Mouse (Mus musculus): ENCODE results near the gene Wdfy3.

GRCm38 (mm10) chr5:101992969-101993670, 76.6 kb downstream of the Wdfy3 start:
- TF ChIP-seq CTCF (IDR thresholded peaks at IDR 0.05; ENCODE audit: low read depth) (no peak), EP300 (IDR thresholded peaks at IDR 0.05; ENCODE audit: low read depth) (no peak)
